Mouse (Mus musculus) megakaryocyte, embryonic 14.5 days (primary cell): ENCODE measurements around the gene Vip. TPM values are rescaled to one million over a fixed set of nuclear protein-coding genes. Genes with fewer than 3 reads are reported as not detected.

Experiments used
- H3K27me3 ChIP-seq: replicated peaks from 2 replicates; pipeline ENCODE3; 2012; ENCODE audit warnings: inconsistent platforms
- H3K36me3 ChIP-seq: replicated peaks from 2 replicates; pipeline ENCODE3; 2012; ENCODE audit warnings: low read length, inconsistent platforms, mixed read lengths
- H3K4me1 ChIP-seq: 2 replicates; pipeline ENCODE4 v1.6.1; 2012; ENCODE audit warnings: inconsistent platforms
- H3K4me3 ChIP-seq: replicated peaks from 2 replicates; pipeline ENCODE3; 2012; ENCODE audit warnings: moderate library complexity, mild to moderate bottlenecking, inconsistent platforms
- H3K9me3 ChIP-seq: 2 replicates; pipeline ENCODE4 v1.6.1; 2012; ENCODE audit warnings: inconsistent platforms
- FLI1 ChIP-seq: IDR thresholded peaks from 2 replicates; pipeline ENCODE4 v1.6.1; 2012; ENCODE audit warnings: low read length, inconsistent platforms, mixed read lengths
- GATA1 ChIP-seq: IDR thresholded peaks from 3 replicates; pipeline ENCODE4 v1.6.1; 2012; ENCODE audit warnings: mixed read lengths, low read length, inconsistent platforms, borderline replicate concordance
- polyA plus RNA-seq: library from polyadenylated mRNA; stranded (reverse); fragments of >175 nt; gene quantifications from 2 replicates; pipeline ENCODE4 v1.2.3, GENCODE M21; 2012; ENCODE audit warnings: low replicate concordance; ENCODE audit not compliant: insufficient read depth

Vip gene
- polyA plus RNA-seq, 1 experiment, result not detected

- Histone ChIP-seq H3K4me1 (no peaks in the 10 kb centered on the region), H3K27me3 (no peaks in the 10 kb centered on the region), H3K9me3 (no peaks in the 10 kb centered on the region), H3K4me3 (no peak overlapping the region), H3K36me3 (no peaks in the 10 kb centered on the region)
- TF ChIP-seq FLI1 (no peak), GATA1 (no peak)
Observed at GRCm38 (mm10) chr10:5615186-5616040, 23.6 kb upstream of the Vip start.

GRCm38 (mm10) chr10:5626268-5626667 is 12.8 kb upstream of the Vip start:
- peaks cover 7% of the 10 kb centered on the region; the same call in 1 of the 2 replicates for H3K4me1 ChIP-seq
- H3K4me3 ChIP-seq, result no peak overlapping the region
- TF ChIP-seq FLI1, result no peak
- TF ChIP-seq GATA1, result no peak
- no peaks in the 10 kb centered on the region for H3K27me3 ChIP-seq
- H3K9me3 ChIP-seq, result 0 out of 2 replicates have a peak, but pooled peaks cover 3% of the 10 kb centered on the region
- no peaks in the 10 kb centered on the region for H3K36me3 ChIP-seq

DNA sequence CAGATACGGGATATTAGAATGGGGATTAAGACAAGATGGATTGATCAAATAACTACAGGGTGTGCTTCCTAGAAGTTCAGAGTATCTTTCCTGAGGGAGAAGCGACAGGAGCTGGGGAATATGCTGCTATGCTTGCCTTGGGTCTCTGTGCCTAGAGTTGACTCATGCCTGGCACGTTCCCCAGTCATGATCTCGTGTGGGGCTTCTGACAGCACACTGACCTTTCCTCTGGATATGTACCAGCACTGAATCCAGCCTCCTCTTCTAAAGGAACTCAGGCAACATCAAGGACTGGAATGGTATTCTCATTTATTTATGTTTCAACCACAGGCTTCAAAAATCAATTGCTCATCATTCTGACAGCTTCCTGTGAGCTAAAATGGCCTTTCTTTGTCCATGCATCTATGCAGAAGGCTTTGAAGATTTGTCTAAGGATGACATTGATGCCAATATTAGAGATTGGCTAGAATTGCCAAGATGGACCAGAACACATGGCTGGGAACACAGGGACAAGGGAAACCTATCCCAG is 5.3 kb upstream of the Vip start:
- Histone ChIP-seq H3K4me1 (peaks cover 3% of the 10 kb centered on the region; the same call in 1 of the 2 replicates), H3K27me3 (peaks cover 5% of the 10 kb centered on the region), H3K36me3 (no peaks in the 10 kb centered on the region), H3K9me3 (0 out of 2 replicates have a peak, but pooled peaks cover 3% of the 10 kb centered on the region), H3K4me3 (no peak overlapping the region)
- no peak for TF ChIP-seq FLI1
- TF ChIP-seq GATA1, result no peak

DNA sequence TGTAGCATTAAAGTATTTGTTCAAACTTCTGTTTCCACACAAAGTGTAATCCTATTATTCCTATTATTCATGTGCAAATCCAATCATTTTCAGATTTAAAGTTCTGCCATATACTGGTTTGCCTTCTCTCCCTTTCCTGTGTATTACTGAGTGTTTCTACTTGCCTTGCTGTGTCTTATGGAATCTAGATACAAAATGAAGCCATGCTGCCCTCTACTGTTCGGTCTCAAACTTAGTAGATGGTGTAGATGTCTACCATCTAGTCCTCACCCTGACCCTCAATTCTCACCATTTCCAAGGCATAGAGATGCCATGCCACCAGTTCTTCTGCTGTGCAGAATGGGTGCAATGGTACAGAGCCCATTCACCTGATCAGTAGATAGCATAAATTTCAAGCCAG is 4.7 kb upstream of the Vip start:
- H3K4me1 ChIP-seq, result peaks cover 3% of the 10 kb centered on the region; the same call in 1 of the 2 replicates
- H3K4me3 ChIP-seq, result no peak overlapping the region
- no peaks in the 10 kb centered on the region for H3K36me3 ChIP-seq
- peaks cover 5% of the 10 kb centered on the region for H3K27me3 ChIP-seq
- TF ChIP-seq FLI1, result no peak
- TF ChIP-seq GATA1, result no peak
- no peaks in the 10 kb centered on the region for H3K9me3 ChIP-seq

DNA sequence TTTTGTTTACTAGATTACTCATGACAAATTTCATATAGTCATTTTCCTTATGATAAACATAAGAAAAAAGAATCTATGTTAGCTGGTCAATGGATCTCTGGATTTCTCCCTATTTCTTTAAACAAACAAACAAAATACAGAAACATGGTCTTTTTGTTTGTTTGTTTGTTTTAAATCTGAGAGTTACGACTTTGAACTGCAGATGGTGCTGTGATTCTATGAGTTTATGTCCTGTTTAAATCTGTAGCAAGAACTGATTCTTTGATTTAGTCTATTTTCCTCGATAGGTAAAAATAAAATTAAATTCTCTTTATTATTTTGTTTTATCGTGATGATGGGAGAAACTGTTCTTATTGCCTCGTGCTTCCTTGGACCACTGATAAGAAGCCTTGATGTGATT is 1.7 kb upstream of the Vip start:
- no peak for TF ChIP-seq FLI1
- TF ChIP-seq GATA1, result no peak
- no peaks in the 10 kb centered on the region for H3K36me3 ChIP-seq
- no peaks in the 10 kb centered on the region for H3K9me3 ChIP-seq
- H3K4me3 ChIP-seq, result no peak overlapping the region
- H3K27me3 ChIP-seq, result no peaks in the 10 kb centered on the region
- H3K4me1 ChIP-seq, result peaks cover 3% of the 10 kb centered on the region; the same call in 1 of the 2 replicates

- H3K27me3 ChIP-seq, result no peaks in the 10 kb centered on the region
- no peaks in the 10 kb centered on the region for H3K9me3 ChIP-seq
- TF ChIP-seq GATA1 (no peak), FLI1 (no peak)
- no peak overlapping the region for H3K4me3 ChIP-seq
- peaks cover 3% of the 10 kb centered on the region; the same call in 1 of the 2 replicates for H3K4me1 ChIP-seq
- H3K36me3 ChIP-seq, result no peaks in the 10 kb centered on the region
Observed at GRCm38 (mm10) chr10:5681275-5681674, 42.3 kb downstream of the Vip start.

- H3K27me3 ChIP-seq, result no peaks in the 10 kb centered on the region
- no peak overlapping the region for H3K4me3 ChIP-seq
- no peaks in the 10 kb centered on the region for H3K36me3 ChIP-seq
- TF ChIP-seq FLI1, result no peak
- TF ChIP-seq GATA1, result no peak
- H3K9me3 ChIP-seq, result no peaks in the 10 kb centered on the region
- H3K4me1 ChIP-seq, result peaks cover 2% of the 10 kb centered on the region; the same call in 1 of the 2 replicates
Observed at GRCm38 (mm10) chr10:5685608-5686007, 46.6 kb downstream of the Vip start.

DNA sequence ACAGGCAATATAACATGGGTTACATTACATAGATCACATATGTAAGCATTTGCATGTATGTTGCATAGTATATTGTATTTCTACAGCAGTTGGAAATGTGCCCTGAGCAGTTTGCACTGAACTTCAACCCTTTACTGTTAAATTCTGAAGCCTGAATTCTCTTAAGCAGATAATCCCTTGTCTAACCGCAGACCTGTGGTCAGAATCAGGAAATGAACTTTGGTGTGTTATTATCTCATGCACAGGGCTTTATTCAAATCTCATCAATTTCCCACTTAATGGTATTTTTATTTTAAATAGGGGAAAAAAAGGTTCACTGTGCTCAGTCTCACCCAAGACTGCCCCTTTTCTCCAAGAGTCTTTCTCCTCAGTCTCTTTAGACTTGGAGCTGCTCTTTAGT is 55.3 kb downstream of the Vip start:
- TF ChIP-seq GATA1, result no peak
- no peak for TF ChIP-seq FLI1
- no peaks in the 10 kb centered on the region for H3K9me3 ChIP-seq
- H3K27me3 ChIP-seq, result no peaks in the 10 kb centered on the region
- H3K4me1 ChIP-seq, result no peaks in the 10 kb centered on the region; the same call in 1 of the 2 replicates
- no peaks in the 10 kb centered on the region for H3K36me3 ChIP-seq
- H3K4me3 ChIP-seq, result no peak overlapping the region

Other genes starting within 250 kb of the Vip start
- 5.3 and 9.0 TPM in 2 replicates for gene Syne1, start 87.7 kb upstream of the Vip start, polyA plus RNA-seq
- 159 and 231 TPM in 2 replicates for gene Myct1, start 45.4 kb upstream of the Vip start, polyA plus RNA-seq
- gene Fbxo5, start 166.4 kb downstream of the Vip start, polyA plus RNA-seq, result 1.5 TPM in 1 of 2 replicates, not detected in the other
- 1.1 and 2.4 TPM in 2 replicates for gene Mtrf1l, start 184.7 kb downstream of the Vip start, polyA plus RNA-seq